Mouse (Mus musculus) embryonic facial prominence, embryonic 13.5 days (tissue): ENCODE measurements at regions not wholly inside any gene's neighbourhood (a gene's known extent, or its start where the extent isn't known, plus 50 kb on each side); places are given as distances from the start of the nearest gene placed in this dataset.
A peak's percentile ranks its signal among the peaks of the same experiment; 100 is the strongest.

Source experiments
- ATAC-seq: fragments of 200-750 bp; cut with Nextera tagmentation; 2 replicates; pipeline ENCODE4 v1.8.0; 2017; ENCODE audit warnings: low read depth; ENCODE audit not compliant: insufficient number of reproducible peaks, insufficient read depth, low FRiP score, low TSS enrichment
- H3K27ac ChIP-seq: fragments of 300-500 bp; sonication (generic); 2 replicates; pipeline ENCODE4 v1.5.1; 2015; ENCODE audit warnings: moderate library complexity, mild to moderate bottlenecking, inconsistent platforms
- H3K27me3 ChIP-seq: fragments of 300-500 bp; sonication (generic); 2 replicates; pipeline ENCODE4 v1.6.1; 2015; ENCODE audit warnings: mild to moderate bottlenecking, inconsistent platforms
- H3K36me3 ChIP-seq: fragments of 300-500 bp; sonication (generic); 2 replicates; pipeline ENCODE4 v1.6.1; 2015; ENCODE audit warnings: mild to moderate bottlenecking, inconsistent platforms
- H3K4me1 ChIP-seq: fragments of 300-500 bp; sonication (generic); 2 replicates; pipeline ENCODE4 v1.6.1; 2015; ENCODE audit warnings: inconsistent platforms
- H3K4me2 ChIP-seq: fragments of 300-500 bp; sonication (generic); 2 replicates; pipeline ENCODE4 v1.6.1; 2015; ENCODE audit warnings: moderate library complexity, mild to moderate bottlenecking, inconsistent platforms
- H3K4me3 ChIP-seq: fragments of 300-500 bp; sonication (generic); 2 replicates; pipeline ENCODE4 v1.5.1; 2015; ENCODE audit warnings: mild to moderate bottlenecking, inconsistent platforms
- H3K9ac ChIP-seq: fragments of 300-500 bp; sonication (generic); 2 replicates; pipeline ENCODE4 v1.6.1; 2015; ENCODE audit warnings: mild to moderate bottlenecking, inconsistent platforms
- H3K9me3 ChIP-seq: fragments of 300-500 bp; sonication (generic); 2 replicates; pipeline ENCODE4 v1.6.1; 2016; ENCODE audit warnings: inconsistent platforms
- WGBS: fragments of 180-500 bp; shearing (Covaris S2); methylation state at CpG from one replicate; pipeline ENCODE4 v1.1.7; 2015; ENCODE audit warnings: mixed read lengths; 5-methylcytosine and 5-hydroxymethylcytosine counted together

DNA sequence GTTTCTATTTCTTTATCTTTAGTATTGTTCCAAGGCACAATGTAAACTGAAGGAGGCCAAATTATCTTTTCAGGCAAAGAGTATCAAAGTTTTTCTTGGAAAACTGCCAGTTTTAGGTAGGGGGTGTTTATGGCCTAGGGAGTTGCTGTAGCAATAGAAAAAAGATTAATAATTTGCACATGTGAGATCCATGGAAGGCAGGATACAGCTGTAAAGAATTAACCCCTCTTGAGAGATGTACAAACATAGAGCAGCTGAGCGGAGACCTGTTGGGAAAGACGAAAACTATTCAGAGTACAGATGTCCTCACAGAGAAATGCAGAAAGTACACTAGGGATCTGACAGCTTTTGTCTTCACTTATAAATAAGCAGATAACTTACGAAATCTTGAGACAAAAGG is 176.8 kb downstream of the Fign start:
- Histone ChIP-seq H3K4me1 (no peaks in the 10 kb centered on the region), H3K27ac (no peak overlapping the region), H3K4me2 (peak overlapping the region; percentile 31), H3K4me3 (no peak overlapping the region), H3K9ac (no peak overlapping the region), H3K9me3 (no peaks in the 10 kb centered on the region), H3K36me3 (no peaks in the 10 kb centered on the region), H3K27me3 (no peaks in the 10 kb centered on the region)
- no peak for ATAC-seq
- 16% methylated on average over 3 of the region's 3 CpGs for WGBS

DNA sequence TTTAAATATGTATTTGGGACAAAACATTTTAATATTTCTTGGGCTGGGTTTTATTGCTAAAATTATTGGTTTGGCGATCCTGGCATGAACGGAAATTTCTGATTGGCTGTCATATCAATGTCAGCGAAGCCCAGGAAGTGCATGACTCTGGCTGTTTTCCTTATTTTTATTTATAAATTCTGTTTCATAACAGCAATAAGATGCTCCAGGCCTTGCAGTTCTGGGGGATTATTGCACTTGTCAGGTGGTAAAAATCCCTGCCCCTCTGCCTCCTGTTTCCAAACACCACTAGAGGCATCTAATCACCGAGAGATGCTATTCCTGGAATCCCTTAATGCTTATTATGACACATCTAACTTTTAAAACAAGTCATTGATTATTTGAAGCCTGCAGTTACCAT is 177.8 kb downstream of the Fign start:
- Histone ChIP-seq H3K36me3 (no peaks in the 10 kb centered on the region), H3K4me1 (no peaks in the 10 kb centered on the region), H3K9ac (no peak overlapping the region), H3K4me2 (no peak overlapping the region), H3K9me3 (no peaks in the 10 kb centered on the region), H3K27ac (no peak overlapping the region), H3K4me3 (no peak overlapping the region), H3K27me3 (no peaks in the 10 kb centered on the region)
- ATAC-seq, result no peak
- WGBS, result 82% methylated on average over 4 of the region's 4 CpGs

DNA sequence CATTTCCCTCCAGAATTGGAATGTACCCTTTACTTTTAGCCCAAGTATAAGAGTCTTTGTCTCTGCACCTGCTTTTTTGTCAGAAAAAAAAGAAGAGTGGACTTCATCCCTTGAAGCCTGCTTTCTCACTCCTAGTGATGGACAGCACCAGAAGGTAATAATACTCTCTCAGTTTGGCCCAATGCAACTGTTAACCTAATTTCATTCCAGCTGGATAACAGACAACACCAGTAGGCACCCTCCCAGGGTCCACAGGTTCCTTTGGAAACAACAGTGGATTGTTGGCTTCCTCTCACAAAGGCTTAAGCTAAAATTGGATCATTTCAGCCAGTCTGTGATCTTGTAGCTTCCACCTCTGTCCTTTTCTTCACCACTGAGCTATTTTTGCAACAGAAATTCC is 197.2 kb downstream of the Fign start:
- H3K4me2 ChIP-seq, result no peak overlapping the region
- no peaks in the 10 kb centered on the region for H3K27me3 ChIP-seq
- no peaks in the 10 kb centered on the region for H3K36me3 ChIP-seq
- H3K4me1 ChIP-seq, result no peaks in the 10 kb centered on the region
- H3K27ac ChIP-seq, result no peak overlapping the region
- H3K9me3 ChIP-seq, result no peaks in the 10 kb centered on the region
- no peak for ATAC-seq
- H3K9ac ChIP-seq, result no peak overlapping the region
- H3K4me3 ChIP-seq, result no peak overlapping the region

- H3K27me3 ChIP-seq, result peaks cover 10% of the 10 kb centered on the region
- H3K27ac ChIP-seq, result no peak overlapping the region
- no peaks in the 10 kb centered on the region for H3K36me3 ChIP-seq
- peak overlapping the region; percentile 28 for H3K4me2 ChIP-seq
- H3K9me3 ChIP-seq, result no peaks in the 10 kb centered on the region
- H3K4me3 ChIP-seq, result no peak overlapping the region
- no peak for ATAC-seq
- H3K4me1 ChIP-seq, result peaks cover 5% of the 10 kb centered on the region
- WGBS, result 19% methylated on average over 6 of the region's 6 CpGs
- no peak overlapping the region for H3K9ac ChIP-seq
These were observed 219.4 kb downstream of the Fign start for GRCm38 (mm10) chr2:63878477-63878876.

GRCm38 (mm10) chr2:63877387-63877786 is 220.5 kb downstream of the Fign start:
- Histone ChIP-seq H3K9me3 (no peaks in the 10 kb centered on the region), H3K27ac (no peak overlapping the region), H3K27me3 (peaks cover 10% of the 10 kb centered on the region), H3K9ac (no peak overlapping the region), H3K4me1 (peaks cover 5% of the 10 kb centered on the region), H3K4me3 (no peak overlapping the region), H3K36me3 (no peaks in the 10 kb centered on the region), H3K4me2 (no peak overlapping the region)
- no peak for ATAC-seq

GRCm38 (mm10) chr2:63876375-63876774 is 221.5 kb downstream of the Fign start:
- H3K27me3 ChIP-seq, result peaks cover 11% of the 10 kb centered on the region
- no peak overlapping the region for H3K9ac ChIP-seq
- H3K27ac ChIP-seq, result no peak overlapping the region
- H3K4me2 ChIP-seq, result no peak overlapping the region
- no peak for ATAC-seq
- H3K4me3 ChIP-seq, result no peak overlapping the region
- WGBS, result 9% methylated on average over 3 of the region's 3 CpGs
- no peaks in the 10 kb centered on the region for H3K9me3 ChIP-seq
- H3K4me1 ChIP-seq, result peaks cover 5% of the 10 kb centered on the region
- no peaks in the 10 kb centered on the region for H3K36me3 ChIP-seq

GRCm38 (mm10) chr2:63875101-63875500 is 222.7 kb downstream of the Fign start:
- no peaks in the 10 kb centered on the region for H3K36me3 ChIP-seq
- peaks cover 5% of the 10 kb centered on the region for H3K4me1 ChIP-seq
- WGBS, result 30% methylated on average over 4 of the region's 4 CpGs
- no peak overlapping the region for H3K9ac ChIP-seq
- H3K4me3 ChIP-seq, result no peak overlapping the region
- H3K9me3 ChIP-seq, result no peaks in the 10 kb centered on the region
- H3K27ac ChIP-seq, result no peak overlapping the region
- ATAC-seq, result no peak
- H3K27me3 ChIP-seq, result peaks cover 16% of the 10 kb centered on the region
- no peak overlapping the region for H3K4me2 ChIP-seq

GRCm38 (mm10) chr2:63866524-63866923 is 231.3 kb downstream of the Fign start:
- H3K9me3 ChIP-seq, result no peaks in the 10 kb centered on the region
- no peak for ATAC-seq
- H3K27me3 ChIP-seq, result peaks cover 19% of the 10 kb centered on the region
- no peak overlapping the region for H3K4me2 ChIP-seq
- WGBS, result 67% methylated on average over 8 of the region's 8 CpGs
- no peak overlapping the region for H3K9ac ChIP-seq
- H3K4me3 ChIP-seq, result no peak overlapping the region
- H3K4me1 ChIP-seq, result 0 out of 2 replicates have a peak, but pooled peaks cover 8% of the 10 kb centered on the region
- no peaks in the 10 kb centered on the region for H3K36me3 ChIP-seq
- no peak overlapping the region for H3K27ac ChIP-seq

DNA sequence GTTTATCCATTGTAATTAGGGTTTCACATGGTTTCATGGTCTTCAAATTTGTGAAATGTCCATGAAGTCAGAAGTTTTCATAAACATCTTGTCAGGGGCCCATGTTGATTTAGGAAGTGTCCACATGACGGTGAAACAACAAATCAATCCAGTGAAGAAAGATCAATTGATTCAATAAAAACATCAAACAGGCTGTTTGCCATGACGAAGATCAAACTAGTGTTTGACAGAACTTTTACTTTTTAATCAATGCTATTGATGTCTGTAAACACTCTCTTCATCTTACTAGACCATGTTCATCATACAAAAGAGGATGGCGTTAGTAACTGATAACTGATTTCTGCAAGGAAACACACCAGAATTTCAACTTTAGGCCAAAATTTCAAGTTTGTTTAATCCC is 236.0 kb downstream of the Fign start:
- no peak for ATAC-seq
- H3K27me3 ChIP-seq, result no peaks in the 10 kb centered on the region; the same call in 1 of the 2 replicates
- H3K9me3 ChIP-seq, result no peaks in the 10 kb centered on the region
- H3K4me2 ChIP-seq, result no peak overlapping the region
- no peaks in the 10 kb centered on the region for H3K36me3 ChIP-seq
- H3K9ac ChIP-seq, result no peak overlapping the region
- no peak overlapping the region for H3K27ac ChIP-seq
- WGBS, result 88% methylated on average over 3 of the region's 3 CpGs
- no peak overlapping the region for H3K4me3 ChIP-seq
- H3K4me1 ChIP-seq, result peaks cover 8% of the 10 kb centered on the region; the same call in 1 of the 2 replicates

DNA sequence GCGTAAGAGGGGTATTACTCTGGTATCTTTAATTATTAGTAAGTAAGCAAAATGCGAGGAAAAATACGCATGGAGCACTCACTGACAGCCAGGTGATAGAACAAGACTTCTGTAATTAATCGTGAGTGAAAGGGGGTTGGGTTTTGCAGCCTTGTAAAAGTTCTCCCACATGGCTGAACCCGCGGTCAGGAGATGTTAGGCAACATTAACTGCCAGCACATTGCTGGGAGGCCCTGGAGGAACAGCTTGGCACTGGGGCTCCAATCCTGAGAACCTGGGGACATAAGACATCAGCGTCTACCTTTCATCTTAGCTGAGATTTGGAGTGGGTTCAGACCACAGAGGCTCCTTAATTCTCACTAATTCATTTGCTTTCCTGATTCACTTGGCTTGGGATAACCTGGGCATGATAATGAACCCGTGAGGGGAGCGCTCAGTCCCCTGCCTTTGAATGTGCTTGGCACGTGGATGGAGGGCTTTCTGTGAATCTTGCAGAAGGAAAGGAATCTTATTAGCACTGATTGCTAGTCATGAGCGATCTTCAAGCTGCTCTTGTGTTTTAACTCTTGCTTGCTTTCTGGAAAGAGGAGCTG is 241.3 kb downstream of the Fign start:
- no peak overlapping the region for H3K27ac ChIP-seq
- H3K4me3 ChIP-seq, result no peak overlapping the region
- H3K27me3 ChIP-seq, result no peaks in the 10 kb centered on the region
- H3K4me2 ChIP-seq, result peak overlapping the region; percentile 14; the same call in 1 of the 2 replicates
- ATAC-seq, result no peak
- H3K9ac ChIP-seq, result no peak overlapping the region
- WGBS, result 23% methylated on average over 11 of the region's 11 CpGs
- H3K4me1 ChIP-seq, result peaks cover 21% of the 10 kb centered on the region; the same call in 1 of the 2 replicates
- no peaks in the 10 kb centered on the region for H3K9me3 ChIP-seq
- no peaks in the 10 kb centered on the region for H3K36me3 ChIP-seq

DNA sequence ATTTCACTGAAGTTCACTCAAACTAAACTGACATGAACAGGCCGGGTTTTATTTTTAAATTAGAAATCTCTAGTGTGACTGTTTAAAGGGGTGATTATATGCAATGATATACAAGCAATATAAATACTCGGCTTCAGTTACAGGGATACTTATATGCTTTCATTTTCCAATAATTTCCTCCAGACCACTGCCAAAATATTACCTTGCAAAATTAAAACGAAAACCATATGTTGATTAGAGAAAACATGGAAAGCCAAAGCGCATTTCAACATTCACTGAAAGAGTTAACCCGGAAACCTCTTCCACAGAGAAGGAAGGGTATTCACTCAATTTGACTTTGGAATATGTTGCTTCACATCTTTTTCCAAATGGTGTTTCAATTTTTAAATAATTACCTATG is 242.4 kb downstream of the Fign start:
- no peaks in the 10 kb centered on the region for H3K9me3 ChIP-seq
- peaks cover 21% of the 10 kb centered on the region; the same call in 1 of the 2 replicates for H3K4me1 ChIP-seq
- no peaks in the 10 kb centered on the region for H3K27me3 ChIP-seq
- no peaks in the 10 kb centered on the region for H3K36me3 ChIP-seq
- H3K27ac ChIP-seq, result no peak overlapping the region
- WGBS, result 20% methylated on average over 5 of the region's 5 CpGs
- H3K9ac ChIP-seq, result no peak overlapping the region
- no peak for ATAC-seq
- no peak overlapping the region for H3K4me3 ChIP-seq
- H3K4me2 ChIP-seq, result no peak overlapping the region

DNA sequence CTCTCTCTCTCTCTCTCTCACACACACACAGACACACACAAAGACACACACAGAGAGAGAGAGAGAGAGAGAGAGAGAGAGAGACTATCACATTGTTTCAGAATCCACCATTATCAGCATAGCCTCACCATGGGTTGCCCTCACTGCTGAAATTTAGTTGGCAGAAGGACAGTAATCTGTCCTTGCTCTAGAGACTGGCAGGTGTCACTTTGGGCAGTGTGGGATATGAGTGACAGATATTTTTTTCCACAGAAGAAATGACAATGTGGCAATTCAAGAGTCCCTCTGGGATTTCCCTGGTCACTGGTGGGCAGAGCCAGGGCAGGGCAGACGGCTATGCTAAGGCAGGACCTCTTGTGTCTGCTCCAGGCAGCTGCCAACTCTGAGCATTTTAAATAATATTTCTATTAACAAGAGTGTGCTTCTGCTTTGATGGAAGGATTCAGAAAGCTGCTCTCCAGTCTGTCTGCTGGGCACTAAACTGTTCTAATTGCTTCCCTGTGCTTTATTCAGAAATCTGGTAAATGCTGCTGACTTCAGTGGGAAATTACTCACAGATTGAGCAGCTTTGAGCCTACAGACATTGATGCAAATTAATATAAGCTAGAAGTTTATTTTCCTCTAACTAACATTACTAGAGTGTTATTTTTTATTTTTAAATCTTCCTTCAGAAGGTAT is 243.5 kb downstream of the Fign start:
- no peak for ATAC-seq
- no peak overlapping the region for H3K4me3 ChIP-seq
- H3K4me2 ChIP-seq, result no peak overlapping the region
- no peak overlapping the region for H3K27ac ChIP-seq
- H3K9me3 ChIP-seq, result no peaks in the 10 kb centered on the region
- WGBS, result 5% methylated on average over 1 of the region's 1 CpGs
- H3K27me3 ChIP-seq, result no peaks in the 10 kb centered on the region
- H3K9ac ChIP-seq, result no peak overlapping the region
- no peaks in the 10 kb centered on the region for H3K36me3 ChIP-seq
- H3K4me1 ChIP-seq, result peaks cover 21% of the 10 kb centered on the region; the same call in 1 of the 2 replicates
